Mouse (Mus musculus): ENCODE results near the gene Plg.

Gene Plg

DNA sequence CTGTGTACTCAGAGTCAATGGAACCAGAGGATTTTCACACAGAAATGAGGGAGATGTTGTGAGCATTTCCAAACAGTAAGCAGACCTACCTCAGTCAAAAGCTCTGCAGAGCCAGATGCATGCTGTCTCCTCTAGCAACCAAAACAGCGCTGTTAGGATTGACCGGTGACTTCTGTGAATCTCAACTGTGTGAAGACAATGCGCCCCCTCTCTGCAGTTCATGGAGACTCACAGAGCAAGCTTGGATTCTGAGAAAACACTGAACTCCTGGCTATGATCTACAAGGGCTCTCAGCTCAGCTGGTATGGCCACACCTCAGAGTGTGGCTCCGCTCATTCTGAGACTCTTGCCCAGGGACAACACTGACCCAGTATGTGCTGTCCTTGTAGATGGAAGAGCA, 72.8 kb downstream of the Plg start:
- intact Hi-C loops (cut with DNase I): no loop called here

GRCm38 (mm10) chr17:12452862-12453531, 74.6 kb downstream of the Plg start:
- intact Hi-C loops (cut with DNase I): no loop called here

GRCm38 (mm10) chr17:12453691-12454090, 75.3 kb downstream of the Plg start:
- intact Hi-C loops (cut with DNase I): no loop called here

GRCm38 (mm10) chr17:12455143-12455790, 76.9 kb downstream of the Plg start:
- intact Hi-C loops (cut with DNase I): no loop called here

- intact Hi-C loops (cut with DNase I): no loop called here
These were observed 82.8 kb downstream of the Plg start for GRCm38 (mm10) chr17:12461168-12461567.

DNA sequence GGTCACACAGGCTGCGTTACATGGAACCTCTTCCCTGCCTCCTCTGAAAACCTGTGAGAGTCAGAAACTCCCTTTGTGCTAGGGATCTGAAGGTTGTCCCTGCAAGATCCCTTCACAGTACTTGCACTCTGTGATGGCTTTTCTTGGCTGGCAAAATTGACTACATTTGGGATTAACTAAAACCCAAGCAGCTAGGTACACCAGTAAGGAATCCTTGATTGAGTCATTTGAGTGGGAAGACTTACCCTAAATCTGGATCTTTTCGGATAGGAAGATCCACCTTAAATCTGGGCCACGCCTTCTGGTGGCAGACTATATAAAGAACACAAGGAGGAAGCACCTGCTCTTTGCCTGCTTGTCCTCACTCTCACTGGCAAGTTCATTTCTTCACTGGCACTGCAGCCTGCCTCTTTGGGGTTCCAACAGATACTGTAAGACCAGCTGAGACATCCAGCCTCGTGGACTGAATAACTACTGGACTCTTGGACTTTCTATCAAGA, 88.1 kb downstream of the Plg start:
- intact Hi-C loops (cut with DNase I): no loop called here

GRCm38 (mm10) chr17:12467642-12468041, 89.2 kb downstream of the Plg start:
- intact Hi-C loops (cut with DNase I): no loop called here

- intact Hi-C loops (cut with DNase I): no loop called here
These were observed 90.3 kb downstream of the Plg start for GRCm38 (mm10) chr17:12468745-12469144.
